Mouse (Mus musculus): ENCODE results near the gene Haao.

- no peak for TF ChIP-seq CTCF (IDR thresholded peaks at IDR 0.05; ENCODE audit: low read depth, low read length)
- TF ChIP-seq POLR2A (IDR thresholded peaks at IDR 0.05; ENCODE audit: extremely low read depth, insufficient read depth, low read length) = no peak
Observed at GRCm38 (mm10) chr17:83882788-83883187, 35.0 kb upstream of the Haao start.
